Mouse (Mus musculus) urinary bladder, postnatal 25 days (tissue): Measurements from ENCODE around the gene Cdr2.
"Not testable (repeated sequence)": the region's sequence is repeated elsewhere in the genome, so short reads cannot be mapped to it uniquely, and the experiment has no call there.

Experiments used
- DNase-seq: peaks from one replicate; pipeline ENCODE4 v3.0.0; 2022; ENCODE audit warnings: low spot score

The Cdr2 gene

GRCm38 (mm10) chr7:120972471-120972870 is 9.6 kb downstream of the Cdr2 start:
- DNase-seq, result not testable (repeated sequence)

DNA sequence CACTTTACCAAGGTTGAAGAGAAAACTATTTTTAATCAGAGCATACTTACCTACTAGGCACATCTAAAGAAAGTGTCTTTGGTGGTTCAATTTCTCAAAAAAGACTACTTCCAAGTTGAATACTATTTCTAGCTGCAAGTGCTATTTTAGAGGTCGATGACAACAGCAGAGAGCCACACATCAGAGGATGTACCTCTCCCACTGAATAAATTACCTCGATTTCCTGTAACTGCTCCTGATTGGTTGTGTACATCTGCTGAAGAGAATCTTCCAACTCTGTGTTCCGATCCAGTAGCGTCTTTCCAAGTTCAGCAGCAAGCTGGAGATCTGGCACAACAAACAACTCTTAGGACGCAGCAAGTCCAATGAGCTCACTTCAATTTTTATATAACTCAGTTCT is 12.0 kb downstream of the Cdr2 start:
- no peak for DNase-seq

DNA sequence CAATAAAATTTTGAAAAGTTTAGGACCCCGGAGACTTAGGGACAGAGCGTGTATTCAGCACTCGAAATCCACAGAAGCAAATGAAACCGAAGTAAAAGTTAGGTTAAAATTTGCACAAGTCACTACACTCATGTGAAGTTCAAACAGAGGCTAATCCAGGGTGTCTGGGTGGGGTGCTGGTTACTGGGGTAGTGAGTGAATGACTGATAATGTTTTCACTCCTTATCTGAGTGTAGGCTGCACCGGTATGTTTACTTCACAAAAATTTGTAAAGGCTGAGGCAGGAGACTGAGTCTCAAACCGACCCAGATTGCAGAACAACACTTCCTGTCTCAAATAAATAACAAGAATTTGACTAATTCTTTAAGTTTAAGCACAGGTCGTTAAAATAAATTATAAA is 12.9 kb downstream of the Cdr2 start:
- DNase-seq, result no peak

- no peak for DNase-seq
Measured at GRCm38 (mm10) chr7:120963126-120963525, 19.0 kb downstream of the Cdr2 start.

DNA sequence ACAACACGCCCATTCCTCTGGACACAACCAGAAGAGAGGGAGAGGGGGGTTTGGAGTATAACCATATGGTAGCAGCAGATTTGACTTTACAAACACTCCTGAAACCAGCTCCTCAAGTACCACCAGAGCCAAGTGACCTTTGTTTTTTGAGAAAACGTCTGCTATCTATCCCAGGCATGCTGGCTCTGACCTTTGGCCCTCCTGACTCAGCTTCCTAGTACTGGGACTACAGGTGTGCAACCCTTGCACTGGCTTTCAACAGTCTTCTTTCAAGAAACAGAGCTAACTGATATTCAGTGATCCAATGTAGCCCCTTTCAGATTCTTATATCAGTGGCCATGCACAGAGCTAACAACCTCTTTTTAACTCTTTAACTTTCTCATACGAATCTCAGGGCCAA is 20.2 kb downstream of the Cdr2 start:
- DNase-seq, result no peak

GRCm38 (mm10) chr7:120960601-120961000 is 21.5 kb downstream of the Cdr2 start:
- no peak for DNase-seq

DNA sequence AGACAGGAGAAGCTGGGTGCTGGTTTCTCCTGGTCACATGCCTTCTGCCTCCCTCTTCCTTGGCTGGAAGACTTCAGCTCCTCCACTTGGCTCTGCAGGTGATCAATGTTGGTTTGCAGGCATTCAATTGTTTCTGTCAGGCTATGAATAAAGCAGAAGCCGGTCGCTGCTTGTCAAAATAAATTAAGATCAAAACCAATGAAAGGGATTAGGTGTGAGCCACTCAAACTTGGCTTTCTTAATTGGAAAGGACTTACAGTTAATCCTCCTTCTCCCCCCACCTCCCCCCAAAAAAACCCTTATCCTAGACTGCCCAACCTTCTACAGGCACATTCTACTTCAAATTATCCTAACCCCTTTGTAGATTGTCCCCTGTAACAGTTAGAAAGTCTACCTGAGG is 22.0 kb downstream of the Cdr2 start:
- DNase-seq, result no peak

- not testable (repeated sequence) for DNase-seq
Measured at GRCm38 (mm10) chr7:120953591-120953990, 28.5 kb downstream of the Cdr2 start.

GRCm38 (mm10) chr7:120943936-120944509 is 38.1 kb downstream of the Cdr2 start:
- DNase-seq, result no peak

GRCm38 (mm10) chr7:120942506-120942905 is 39.6 kb downstream of the Cdr2 start:
- no peak for DNase-seq

- DNase-seq, result no peak
Measured at GRCm38 (mm10) chr7:120941214-120941613, 40.9 kb downstream of the Cdr2 start.

- no peak for DNase-seq
Measured at GRCm38 (mm10) chr7:120940343-120940742, 41.8 kb downstream of the Cdr2 start.

DNA sequence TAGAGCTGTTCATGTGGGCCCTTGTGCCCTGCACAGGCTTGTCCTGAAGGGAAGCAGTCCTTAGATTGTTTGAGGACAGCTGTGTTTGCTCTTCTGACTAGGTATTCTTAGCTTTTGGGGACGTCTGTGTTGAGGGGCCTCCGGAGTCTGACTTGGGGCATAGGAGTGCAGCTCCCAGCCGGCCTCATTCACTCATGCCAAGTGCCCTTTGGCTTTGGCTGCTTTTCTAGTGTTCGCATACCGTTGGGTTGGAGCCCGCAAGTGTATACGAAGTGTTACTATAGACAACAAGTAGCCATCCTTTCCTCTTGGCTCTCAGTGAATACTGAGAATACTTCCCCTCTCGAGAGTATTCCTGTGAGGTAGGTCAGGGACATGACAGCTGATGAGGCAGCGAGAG is 43.9 kb downstream of the Cdr2 start:
- DNase-seq, result no peak

DNA sequence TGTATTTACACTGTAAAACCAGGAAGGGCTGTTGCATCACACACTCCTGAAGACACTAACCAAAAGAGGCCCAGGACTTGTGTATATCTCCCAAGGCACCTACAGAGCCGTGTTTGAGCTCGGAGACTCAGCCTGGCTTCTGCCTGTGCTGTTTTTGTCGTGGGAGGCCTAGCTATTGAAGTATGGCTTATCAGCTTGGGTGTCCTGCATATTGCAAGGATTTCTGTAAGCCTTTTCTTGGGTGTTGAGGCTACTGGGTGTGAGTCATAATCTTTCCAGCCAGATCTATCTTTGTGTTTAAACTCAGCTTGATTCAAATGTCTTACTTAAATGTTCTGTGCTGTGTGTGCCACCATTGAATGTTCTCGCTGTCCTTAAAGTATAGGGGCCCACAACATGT is 45.6 kb downstream of the Cdr2 start:
- no peak for DNase-seq

- peak; percentile 42 for DNase-seq
Measured at GRCm38 (mm10) chr7:120934716-120935115, 47.4 kb downstream of the Cdr2 start.

DNA sequence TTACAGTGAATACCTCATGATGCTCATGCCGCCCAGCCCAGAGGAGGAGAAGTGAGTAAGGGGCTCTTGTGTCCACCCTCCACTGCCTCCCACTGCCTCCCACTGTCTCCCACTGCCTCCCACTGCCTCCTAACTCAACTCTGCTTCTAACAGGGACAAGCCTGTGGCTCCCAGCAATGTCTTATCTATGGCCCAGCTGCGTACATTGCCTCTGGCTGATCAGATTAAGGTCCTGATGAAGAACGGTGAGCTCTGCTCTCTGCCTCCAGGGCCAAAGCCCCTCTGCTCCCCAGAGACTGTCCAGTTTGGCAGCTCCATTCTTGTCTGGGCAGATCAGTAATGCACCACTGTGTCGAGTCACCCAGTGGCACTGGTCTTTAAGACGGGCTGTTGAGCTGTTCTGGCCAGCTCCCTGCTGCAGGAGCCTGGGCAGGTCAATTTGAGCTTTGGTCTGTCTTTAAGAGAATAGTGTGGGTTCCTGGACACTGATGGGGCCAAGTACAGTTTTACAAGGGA is 48.4 kb downstream of the Cdr2 start:
- DNase-seq, result no peak

DNA sequence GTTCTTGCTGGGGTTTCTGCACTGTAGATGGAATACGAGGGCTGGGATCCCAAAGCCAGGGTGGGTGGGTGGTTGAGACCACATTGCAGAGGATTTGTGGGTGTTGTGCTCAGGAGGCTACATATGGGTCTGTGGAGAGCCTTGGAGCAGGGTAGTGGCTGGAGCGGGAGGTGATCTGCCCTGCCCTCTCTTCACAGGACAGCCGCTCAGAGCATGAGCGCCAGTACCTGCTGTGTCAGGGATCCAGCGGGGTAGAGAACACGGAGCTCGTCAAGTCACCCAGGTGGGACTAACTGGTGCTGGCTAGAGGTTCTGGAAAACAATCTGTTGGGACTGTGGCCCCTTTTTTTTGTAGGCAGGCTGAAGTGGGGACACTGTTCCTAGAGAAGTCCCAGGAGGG is 49.0 kb downstream of the Cdr2 start:
- DNase-seq, result no peak

- peak; percentile 39 for DNase-seq
Measured at GRCm38 (mm10) chr7:120918526-120918962, 63.6 kb downstream of the Cdr2 start.

DNA sequence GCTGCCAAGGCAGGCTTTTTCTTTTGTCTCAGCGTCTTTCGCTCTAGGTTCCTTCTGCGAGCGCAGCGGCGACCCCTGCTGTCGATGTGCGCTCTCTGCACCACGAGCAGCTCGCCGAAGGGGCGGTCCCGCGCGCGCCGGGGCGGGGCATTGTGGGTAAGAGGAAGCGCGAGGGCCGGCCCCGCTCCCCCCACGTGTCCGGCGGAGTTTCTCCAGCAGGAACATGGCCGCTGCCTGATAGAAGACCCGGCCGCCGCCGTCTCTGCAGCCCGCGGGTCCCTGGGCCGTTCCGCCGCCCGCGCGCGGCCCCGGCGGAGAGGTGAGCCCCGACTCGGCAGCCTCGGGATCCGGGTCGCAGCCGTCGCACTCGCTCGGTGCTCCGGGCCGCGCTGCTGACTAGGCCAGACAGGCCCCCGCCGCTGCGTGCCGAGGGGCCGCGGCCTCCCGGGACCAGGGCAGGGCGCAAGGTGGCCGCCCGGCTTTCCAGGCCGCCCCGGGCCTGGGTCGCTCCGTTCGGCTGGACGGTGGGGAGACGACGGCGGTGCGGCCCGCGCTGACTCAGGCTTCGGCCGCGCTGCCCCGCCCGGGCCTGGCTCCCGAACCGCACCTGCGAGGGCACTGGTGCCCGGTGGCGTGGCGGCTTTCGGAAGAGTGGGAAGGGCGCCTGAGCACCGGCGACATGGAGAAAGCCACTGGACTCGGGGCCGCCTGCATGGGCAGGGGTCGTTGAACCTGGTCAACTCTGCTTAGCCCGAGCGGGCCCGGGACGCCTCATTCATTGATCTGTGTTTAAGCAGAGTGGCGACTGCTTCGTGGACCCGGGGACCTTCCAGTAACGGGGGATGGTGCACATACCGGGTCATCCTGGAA is 64.3 kb downstream of the Cdr2 start, which contains the start of gene Polr3e:
TSS of gene Polr3e (plus strand) at position 153 of the 870 bp plus-strand sequence.
- DNase-seq, result peak; percentile 99

DNA sequence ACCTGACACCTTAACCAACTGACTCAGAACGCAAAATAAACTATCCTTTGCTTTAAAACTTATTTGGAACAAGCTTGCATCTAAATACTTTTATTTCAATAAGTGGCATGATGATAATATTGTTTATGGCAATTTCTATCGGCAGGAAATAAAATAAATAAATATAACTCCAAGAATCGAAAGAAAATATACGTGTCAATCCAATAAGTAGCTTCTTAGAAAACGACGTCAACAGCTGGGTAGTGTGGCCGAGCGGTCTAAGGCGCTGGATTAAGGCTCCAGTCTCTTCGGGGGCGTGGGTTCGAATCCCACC is 64.9 kb downstream of the Cdr2 start:
- DNase-seq, result no peak

- no peak for DNase-seq
Measured at GRCm38 (mm10) chr7:120916262-120916875, 65.7 kb downstream of the Cdr2 start.

GRCm38 (mm10) chr7:120913332-120913731 is 68.8 kb downstream of the Cdr2 start:
- DNase-seq, result no peak

GRCm38 (mm10) chr7:120911268-120911667 is 70.8 kb downstream of the Cdr2 start:
- not testable (repeated sequence) for DNase-seq
